Mouse (Mus musculus) myocyte (in vitro differentiated cells): ENCODE measurements around the gene Actn1. TPM values are rescaled to one million over a fixed set of nuclear protein-coding genes. Genes with fewer than 3 reads are reported as not detected.

Experiments used
- H3K27me3 ChIP-seq: one replicate; pipeline ENCODE4 v1.6.1; 2011; ENCODE audit not compliant: control insufficient read depth, insufficient read depth, insufficient read length
- H3K36me3 ChIP-seq: one replicate; pipeline ENCODE4 v1.6.1; 2011; ENCODE audit not compliant: control insufficient read depth, insufficient read depth
- H3K4me2 ChIP-seq: one replicate; pipeline ENCODE4 v1.6.1; 2011; ENCODE audit warnings: low read depth, control low read depth
- H3K4me3 ChIP-seq: one replicate; pipeline ENCODE4 v1.5.1; 2011; ENCODE audit warnings: mild to moderate bottlenecking, control low read depth, moderate library complexity
- H3K79me2 ChIP-seq: one replicate; pipeline ENCODE4 v1.6.1; 2011; ENCODE audit not compliant: control insufficient read depth, insufficient read depth
- H3ac ChIP-seq: one replicate; pipeline ENCODE4 v1.6.1; 2011; ENCODE audit not compliant: control insufficient read depth, insufficient read length
- CEBPB ChIP-seq: IDR thresholded peaks from 2 replicates; pipeline ENCODE4 v1.6.1; 2011; ENCODE audit warnings: mild to moderate bottlenecking, moderate library complexity; ENCODE audit not compliant: poor library complexity, insufficient read depth, severe bottlenecking
- E2F4 ChIP-seq: IDR thresholded peaks from one replicate; pipeline ENCODE4 v1.6.1; 2011; ENCODE audit warnings: mild to moderate bottlenecking, control low read depth, moderate library complexity; ENCODE audit not compliant: insufficient read depth
- MAX ChIP-seq: IDR thresholded peaks from one replicate; pipeline ENCODE4 v1.6.1; 2011; ENCODE audit warnings: low read depth, mild to moderate bottlenecking, control low read depth
- MYOD1 ChIP-seq, 3 experiments: IDR thresholded peaks; one replicate each; pipeline ENCODE4 v1.6.1; 2011; ENCODE audit warnings: control low read depth in 2 of 3, low read depth in 2 of 3, mild to moderate bottlenecking in 2 of 3, moderate library complexity in 1 of 3; ENCODE audit not compliant: insufficient read length in 2 of 3, control insufficient read depth in 1 of 3
- MYOG ChIP-seq, 3 experiments: IDR thresholded peaks; one replicate each; pipeline ENCODE4 v1.6.1; 2011; ENCODE audit warnings: control low read depth in 2 of 3, low read depth in 2 of 3, mild to moderate bottlenecking in 2 of 3; ENCODE audit not compliant: insufficient read length in 2 of 3, control insufficient read depth in 1 of 3, insufficient read depth in 1 of 3
- POLR2A ChIP-seq: IDR thresholded peaks from one replicate; pipeline ENCODE4 v1.6.1; 2011; ENCODE audit warnings: low read depth, mild to moderate bottlenecking, control low read depth, moderate library complexity; ENCODE audit not compliant: insufficient read length
- POLR2AphosphoS2 ChIP-seq: IDR thresholded peaks from one replicate; pipeline ENCODE4 v1.6.1; 2011; ENCODE audit warnings: low read depth, control low read depth; ENCODE audit not compliant: insufficient read length
- REST ChIP-seq: IDR thresholded peaks from one replicate; pipeline ENCODE4 v1.6.1; 2011; ENCODE audit warnings: mild to moderate bottlenecking, control low read depth, moderate library complexity; ENCODE audit not compliant: insufficient read depth, insufficient read length
- SRF ChIP-seq: IDR thresholded peaks from one replicate; pipeline ENCODE4 v1.6.1; 2011; ENCODE audit warnings: low read depth; ENCODE audit not compliant: control insufficient read depth, insufficient read length
- TCF12 ChIP-seq: IDR thresholded peaks from one replicate; pipeline ENCODE4 v1.6.1; 2011; ENCODE audit warnings: mild to moderate bottlenecking, control low read depth; ENCODE audit not compliant: poor library complexity, insufficient read depth, severe bottlenecking
- TCF3 ChIP-seq: IDR thresholded peaks from one replicate; pipeline ENCODE4 v1.6.1; 2011; ENCODE audit warnings: low read depth, control low read depth; ENCODE audit not compliant: insufficient read length
- USF1 ChIP-seq: IDR thresholded peaks from one replicate; pipeline ENCODE4 v1.6.1; 2011; ENCODE audit warnings: low read depth, mild to moderate bottlenecking, control low read depth, moderate library complexity
- polyA plus RNA-seq: library from polyadenylated mRNA; unstranded; fragments of >200 nt; fragmentation: generic; extraction: Trizol; gene quantifications from one replicate; pipeline ENCODE4 v1.2.1, GENCODE M21; 2012; ENCODE audit warnings: missing spikeins

Actn1 gene
- polyA plus RNA-seq, 1 experiment = 166 TPM

DNA sequence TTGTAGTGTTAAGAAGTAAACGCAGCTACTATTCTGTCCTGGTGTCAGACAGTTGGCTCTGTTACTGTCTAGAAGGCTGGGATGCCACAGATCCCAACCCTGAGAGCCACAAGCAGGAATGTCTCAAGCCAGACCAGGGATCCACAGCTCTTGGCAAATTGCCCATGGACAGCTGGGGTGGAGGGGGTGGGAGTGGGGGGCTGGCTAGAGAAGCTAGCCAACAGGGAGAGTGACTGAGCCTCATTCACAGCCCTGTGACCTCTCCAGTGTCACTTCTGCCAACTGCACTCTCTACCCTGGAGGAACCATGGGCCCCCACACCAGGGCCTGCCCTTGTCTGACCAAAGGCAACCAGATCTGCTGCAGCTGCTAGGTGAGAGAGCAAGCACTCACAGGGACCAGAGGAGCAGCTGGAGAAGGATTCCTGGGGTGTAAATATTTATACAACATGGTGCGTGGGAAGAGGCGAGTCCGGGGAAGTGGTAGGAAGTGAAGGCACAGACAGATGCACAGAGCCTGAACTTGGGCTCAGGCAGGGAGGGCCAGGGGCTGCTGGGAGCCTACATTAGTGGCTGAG is 136.9 kb downstream of the Actn1 start:
- H3ac ChIP-seq = no peak overlapping the region
- H3K4me2 ChIP-seq = peak overlapping the region; percentile 67
- H3K36me3 ChIP-seq = no peaks in the 10 kb centered on the region
- H3K79me2 ChIP-seq = no peaks in the 10 kb centered on the region
- TF ChIP-seq SRF (no peak), TCF3 (peak; percentile 83), MYOD1 (IDR thresholded peaks at IDR 0.05; ENCODE audit: control insufficient read depth in 1 of 3, insufficient read length in 2 of 3, low read depth in 2 of 3) (peak; percentile 86 to 97 (median 95)), POLR2AphosphoS2 (peak; percentile 29), POLR2A (peak; percentile 50), TCF12 (peak; percentile 98), USF1 (no peak), MYOG (IDR thresholded peaks at IDR 0.05; ENCODE audit: control insufficient read depth in 1 of 3, insufficient read depth in 1 of 3, insufficient read length in 2 of 3, low read depth in 2 of 3) (peak; percentile 87 to 99 (median 94)), MAX (no peak)
- no peak overlapping the region for H3K4me3 ChIP-seq
- H3K27me3 ChIP-seq = no peaks in the 10 kb centered on the region

DNA sequence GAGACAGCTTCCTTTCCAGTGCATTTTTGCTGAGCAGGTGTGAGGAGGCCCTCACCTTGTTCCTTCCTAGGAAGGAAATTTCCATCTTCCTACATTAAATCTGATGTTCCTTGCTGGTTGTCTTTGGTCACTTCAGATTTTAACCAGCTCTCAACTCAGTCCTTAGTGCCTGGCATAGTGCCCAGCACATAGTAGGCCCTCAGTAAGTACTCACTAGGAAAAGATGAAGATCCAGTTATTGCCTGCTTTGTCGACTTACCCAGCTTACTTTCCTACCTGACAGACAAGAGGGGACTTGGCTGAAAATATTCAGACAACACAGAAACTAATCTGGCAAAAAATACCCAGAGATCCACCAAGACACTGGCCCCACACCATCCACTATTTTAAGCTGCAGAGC is 138.7 kb downstream of the Actn1 start:
- H3K79me2 ChIP-seq = no peaks in the 10 kb centered on the region
- no peak overlapping the region for H3K4me2 ChIP-seq
- H3K27me3 ChIP-seq = no peaks in the 10 kb centered on the region
- no peak overlapping the region for H3ac ChIP-seq
- TF ChIP-seq E2F4 (no peak), MAX (no peak), MYOG (IDR thresholded peaks at IDR 0.05; ENCODE audit: control insufficient read depth in 1 of 3, insufficient read depth in 1 of 3, insufficient read length in 2 of 3, low read depth in 2 of 3) (no peak), TCF3 (no peak), USF1 (no peak), TCF12 (no peak), SRF (no peak), POLR2AphosphoS2 (no peak), MYOD1 (IDR thresholded peaks at IDR 0.05; ENCODE audit: control insufficient read depth in 1 of 3, insufficient read length in 2 of 3, low read depth in 2 of 3) (no peak), POLR2A (no peak), CEBPB (no peak), REST (no peak)
- H3K36me3 ChIP-seq = no peaks in the 10 kb centered on the region
- H3K4me3 ChIP-seq = no peak overlapping the region

DNA sequence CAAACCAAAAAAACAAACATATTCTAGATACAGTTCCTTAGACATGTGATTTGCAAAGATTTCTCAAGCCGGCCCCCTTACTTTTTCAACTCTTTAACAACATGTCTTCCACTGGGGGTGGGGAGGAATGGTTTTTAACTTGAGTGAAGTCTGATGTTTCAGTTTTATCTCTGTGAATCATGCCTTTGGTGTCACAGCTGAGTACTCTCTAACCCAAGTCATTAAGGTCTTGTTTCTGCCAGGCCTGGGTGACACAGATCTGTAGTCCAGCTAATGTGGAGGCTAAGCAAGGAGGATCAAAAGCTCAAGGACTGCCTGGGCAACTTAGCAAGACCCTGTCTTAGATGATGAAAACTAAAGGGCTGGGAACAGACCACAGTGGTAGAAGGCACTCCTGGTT is 141.6 kb downstream of the Actn1 start:
- no peaks in the 10 kb centered on the region for H3K27me3 ChIP-seq
- H3K4me2 ChIP-seq = no peak overlapping the region
- H3K36me3 ChIP-seq = no peaks in the 10 kb centered on the region
- TF ChIP-seq MYOG (IDR thresholded peaks at IDR 0.05; ENCODE audit: control insufficient read depth in 1 of 3, insufficient read depth in 1 of 3, insufficient read length in 2 of 3, low read depth in 2 of 3) (peak in 1 of 3 experiments; percentile 3), REST (no peak), SRF (no peak), CEBPB (no peak)
- H3K4me3 ChIP-seq = no peak overlapping the region
- no peaks in the 10 kb centered on the region for H3K79me2 ChIP-seq
- H3ac ChIP-seq = no peak overlapping the region

Other genes with a start within 250 kb of the Actn1 start
- gene Zfp36l1, start 147.4 kb downstream of the Actn1 start, polyA plus RNA-seq = 35.7 TPM
- 17.7 TPM for gene Dcaf5, start 176.2 kb upstream of the Actn1 start, polyA plus RNA-seq
- gene Exd2, start 202.7 kb upstream of the Actn1 start, polyA plus RNA-seq = 9.1 TPM